Mouse (Mus musculus) neural tube, embryonic 10.5 days (tissue): ENCODE measurements at regions not wholly inside any gene's neighbourhood (a gene's known extent, or its start where the extent isn't known, plus 50 kb on each side); places are given as distances from the start of the nearest gene placed in this dataset.

Experiments used
- DNase-seq: peaks from one replicate; pipeline ENCODE4 v3.0.0-alpha.2; 2017; ENCODE audit warnings: low spot score; ENCODE audit errors: extremely low spot score

DNA sequence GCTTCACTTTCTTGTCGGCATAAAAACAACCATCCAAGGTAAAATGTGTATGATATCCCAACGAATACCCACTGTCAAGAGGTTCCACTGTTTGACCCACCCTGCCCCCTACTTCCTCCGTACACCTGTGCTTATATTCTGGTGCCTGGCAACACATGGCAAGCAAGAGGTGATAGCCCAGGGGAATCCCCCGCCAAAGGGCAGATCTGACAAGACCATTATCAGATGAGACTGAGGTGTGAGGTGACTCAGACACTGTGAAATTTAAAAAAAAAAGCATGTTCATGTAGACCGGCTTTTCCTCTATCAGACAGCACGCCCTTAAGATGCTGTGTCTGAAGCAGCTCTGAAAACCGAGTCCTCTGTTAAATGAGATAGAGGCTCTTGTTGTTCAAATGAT, 89.4 kb upstream of the Bach2 start:
- no peak for DNase-seq

DNA sequence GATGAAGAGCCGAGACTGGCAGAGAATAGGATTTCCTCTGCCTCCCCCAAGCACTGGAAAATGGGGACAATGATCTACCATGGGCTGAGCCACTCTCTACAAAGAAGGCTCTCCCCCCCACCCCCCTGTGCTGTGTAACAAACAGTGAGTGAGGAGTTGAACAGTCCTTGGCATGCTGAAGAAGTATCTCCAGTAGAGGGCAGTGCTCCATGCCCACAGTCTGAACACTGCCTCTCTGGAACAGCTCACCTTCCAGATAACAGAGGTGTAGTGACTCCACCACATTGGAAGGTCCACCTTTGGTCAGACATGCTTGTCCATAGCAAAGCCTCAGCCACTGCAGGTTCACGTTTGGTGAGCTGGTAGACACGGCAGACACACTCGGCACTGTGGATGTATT, 85.2 kb upstream of the Bach2 start:
- DNase-seq, result peak; percentile 40

DNA sequence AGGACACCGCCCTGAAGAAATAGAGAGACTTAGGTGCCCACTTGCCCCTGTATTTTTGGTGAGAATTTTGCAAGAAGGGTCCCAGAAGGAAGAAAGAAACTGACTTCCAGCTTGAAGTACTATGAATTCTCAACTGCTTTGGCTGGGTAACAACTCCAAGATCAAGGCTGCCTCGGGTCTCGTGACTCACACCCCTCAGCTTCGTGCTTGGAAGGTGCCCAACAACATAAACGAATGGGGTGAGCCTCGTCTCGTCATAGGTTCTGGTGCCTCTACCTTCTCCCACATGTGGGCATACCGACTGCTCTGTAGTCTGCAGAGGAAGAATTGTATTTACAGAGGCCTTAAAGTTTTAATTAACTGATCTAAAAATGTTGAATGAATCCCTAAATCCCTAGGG, 81.6 kb upstream of the Bach2 start:
- DNase-seq, result no peak

DNA sequence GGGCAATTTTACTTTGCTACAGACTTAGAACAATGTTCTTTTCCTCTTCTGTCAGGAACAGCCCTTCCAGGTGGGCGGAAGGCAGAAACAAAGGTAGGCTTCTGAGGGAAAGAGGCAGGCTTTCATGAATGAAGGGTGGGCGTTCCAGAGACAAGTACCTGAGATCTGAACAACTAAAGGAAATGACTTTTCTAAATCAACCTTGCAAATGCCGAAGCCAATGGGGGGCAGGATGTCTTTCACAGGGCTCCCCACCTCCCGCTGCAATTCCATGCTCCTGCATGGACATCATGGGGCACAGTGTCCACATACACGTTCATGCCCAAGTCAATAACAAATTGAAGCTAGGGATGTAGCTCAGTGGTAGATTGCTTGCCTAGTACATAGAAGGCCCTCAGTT, 80.2 kb upstream of the Bach2 start:
- DNase-seq, result no peak

DNA sequence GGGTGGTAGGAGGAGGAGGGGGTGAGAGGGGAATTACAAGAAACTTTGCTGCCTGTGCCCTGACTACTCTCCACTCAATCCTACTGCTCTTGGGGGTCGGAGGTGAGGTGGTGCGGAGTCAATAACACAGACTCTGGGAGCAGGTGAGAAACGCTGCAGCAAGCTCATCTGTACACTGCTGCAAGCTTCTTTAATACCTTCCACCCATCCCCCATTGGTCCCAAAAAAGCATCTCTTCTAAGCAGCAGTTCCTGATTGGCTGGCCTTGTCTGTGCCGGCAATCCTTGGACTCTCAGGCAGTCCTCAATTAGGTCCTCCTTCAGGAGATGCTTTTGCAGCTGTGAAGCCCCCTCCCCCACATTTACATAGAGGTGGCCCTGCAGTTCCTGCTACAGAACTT, 79.7 kb upstream of the Bach2 start:
- no peak for DNase-seq

DNA sequence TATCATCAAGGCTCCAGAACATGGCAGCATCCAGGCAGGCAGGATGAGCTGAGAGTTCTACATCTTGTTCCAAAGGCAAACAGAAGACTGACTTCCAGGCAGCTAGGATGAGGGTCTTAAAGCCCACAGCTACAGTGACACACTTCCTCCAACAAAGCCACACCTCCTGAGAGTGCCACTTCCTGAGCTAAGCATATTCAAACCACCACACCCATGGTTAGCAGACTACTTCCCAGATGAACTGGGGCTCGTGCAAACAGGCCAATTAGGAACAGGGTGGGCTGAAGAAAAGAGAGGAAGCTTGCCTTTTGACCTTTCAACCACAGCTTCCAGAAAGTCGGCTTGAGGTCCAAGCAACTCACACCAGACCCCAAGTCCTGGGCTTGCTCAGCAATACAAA, 77.8 kb upstream of the Bach2 start:
- no peak for DNase-seq

DNA sequence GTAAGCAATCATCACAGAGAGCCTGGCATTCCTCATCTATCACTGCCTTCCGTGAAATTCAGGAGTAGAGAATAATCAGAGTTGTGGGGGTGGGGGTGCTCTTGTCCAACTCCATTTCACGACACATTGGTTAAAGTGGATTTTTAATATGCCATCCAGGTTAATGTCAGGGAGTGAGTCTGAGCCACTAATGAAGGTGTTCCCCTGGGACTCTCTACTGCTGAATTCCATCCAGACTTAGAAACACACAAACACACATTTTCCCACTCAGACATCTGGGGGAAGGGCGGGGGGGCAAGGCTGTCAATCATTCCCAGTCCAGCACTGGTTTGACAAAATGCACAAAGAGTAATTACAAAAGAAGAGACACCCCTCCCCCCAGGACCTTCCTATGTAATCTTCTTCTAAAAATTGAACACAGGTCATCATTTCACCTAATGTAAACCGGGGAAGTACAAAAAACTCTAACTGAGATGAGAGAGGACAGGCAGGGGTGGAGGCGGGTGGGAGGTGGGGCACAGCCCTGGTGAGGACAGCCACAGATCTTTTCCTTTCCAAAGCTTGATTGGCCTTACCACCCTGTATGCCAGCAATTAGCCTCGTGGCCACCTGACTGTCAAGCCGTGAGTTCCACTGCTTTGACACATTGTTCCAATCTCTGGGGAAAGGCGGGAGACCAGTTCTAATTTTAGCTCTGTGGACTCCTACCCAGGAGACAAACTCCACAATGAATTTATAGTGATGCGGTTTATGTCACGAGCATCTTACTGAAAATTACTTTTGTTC, 76.5 kb upstream of the Bach2 start:
- DNase-seq, result no peak

DNA sequence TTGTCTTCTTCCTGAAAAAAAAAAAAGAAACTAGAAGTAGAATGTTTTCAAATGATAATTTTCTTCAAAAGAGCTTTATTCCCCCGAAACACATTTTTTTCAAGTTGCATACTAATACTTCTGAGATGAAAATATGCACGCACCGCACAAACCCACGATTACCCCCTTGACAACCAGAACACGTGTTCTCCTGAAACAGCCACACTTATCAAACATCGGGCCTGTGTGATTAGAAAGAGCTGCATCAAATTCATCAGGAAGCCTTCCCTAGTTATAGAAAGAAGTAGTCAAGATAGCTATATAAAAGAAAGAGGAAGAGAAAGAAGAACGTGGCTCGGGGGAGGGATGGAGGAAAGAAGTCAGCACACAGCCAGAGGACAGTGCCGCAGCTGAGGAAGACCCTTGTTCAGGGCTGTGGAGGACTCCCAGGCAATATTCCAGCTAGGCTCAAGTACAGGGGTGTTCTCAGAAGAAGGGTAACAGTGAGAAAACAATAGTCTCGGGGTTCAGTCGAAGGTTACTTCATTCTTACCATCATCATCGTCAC, 75.8 kb upstream of the Bach2 start:
- DNase-seq, result no peak

DNA sequence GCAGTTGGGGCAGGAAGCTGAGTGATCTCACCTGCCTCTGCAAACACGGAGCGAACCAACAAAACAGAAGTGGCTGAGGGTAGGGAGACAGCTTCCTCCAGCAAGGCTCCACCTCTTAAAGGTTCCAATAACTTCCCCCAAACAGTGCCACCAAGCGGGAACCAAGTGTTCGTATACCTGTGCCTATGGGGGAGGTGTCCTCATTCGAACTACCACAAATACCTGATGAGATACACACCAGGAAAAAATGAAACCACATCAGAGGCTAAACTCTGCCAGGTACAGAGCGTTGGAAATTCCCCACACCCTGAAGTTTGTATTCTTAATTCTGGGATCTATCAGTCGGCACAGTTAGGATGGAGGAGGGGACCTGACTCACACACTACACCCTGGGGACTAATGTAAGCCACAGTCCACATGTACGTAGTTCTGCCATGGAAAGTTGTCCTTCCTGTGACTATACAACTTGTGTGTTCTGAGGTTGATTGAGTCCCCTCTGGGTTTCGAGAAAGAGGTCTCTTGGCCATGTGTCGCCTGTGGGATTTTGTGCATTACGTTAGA, 74.4 kb upstream of the Bach2 start:
- no peak for DNase-seq

DNA sequence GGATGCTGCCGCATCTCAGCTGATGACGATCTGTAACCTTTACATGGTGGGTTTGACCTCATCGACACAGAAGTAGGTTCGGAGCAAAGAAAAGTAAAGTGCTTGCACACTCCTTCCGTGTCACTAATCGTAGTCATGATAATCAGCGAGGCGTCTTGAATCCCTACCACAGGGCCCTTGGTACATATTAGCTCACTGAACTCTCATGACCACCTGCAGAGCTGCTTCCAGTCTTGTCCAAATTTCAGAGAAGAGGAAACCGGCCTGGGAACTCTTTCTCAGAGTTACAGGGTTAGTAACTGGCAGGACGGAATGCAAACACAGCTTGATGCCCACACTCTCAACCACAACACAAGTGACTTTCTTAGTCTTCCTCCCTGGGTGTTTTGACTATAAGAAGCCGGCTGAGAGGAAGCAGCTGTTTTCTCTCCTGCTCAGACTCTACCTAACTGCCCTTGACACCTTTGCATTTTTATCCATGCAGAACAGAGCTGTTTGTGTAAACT, 73.8 kb upstream of the Bach2 start:
- no peak for DNase-seq

DNA sequence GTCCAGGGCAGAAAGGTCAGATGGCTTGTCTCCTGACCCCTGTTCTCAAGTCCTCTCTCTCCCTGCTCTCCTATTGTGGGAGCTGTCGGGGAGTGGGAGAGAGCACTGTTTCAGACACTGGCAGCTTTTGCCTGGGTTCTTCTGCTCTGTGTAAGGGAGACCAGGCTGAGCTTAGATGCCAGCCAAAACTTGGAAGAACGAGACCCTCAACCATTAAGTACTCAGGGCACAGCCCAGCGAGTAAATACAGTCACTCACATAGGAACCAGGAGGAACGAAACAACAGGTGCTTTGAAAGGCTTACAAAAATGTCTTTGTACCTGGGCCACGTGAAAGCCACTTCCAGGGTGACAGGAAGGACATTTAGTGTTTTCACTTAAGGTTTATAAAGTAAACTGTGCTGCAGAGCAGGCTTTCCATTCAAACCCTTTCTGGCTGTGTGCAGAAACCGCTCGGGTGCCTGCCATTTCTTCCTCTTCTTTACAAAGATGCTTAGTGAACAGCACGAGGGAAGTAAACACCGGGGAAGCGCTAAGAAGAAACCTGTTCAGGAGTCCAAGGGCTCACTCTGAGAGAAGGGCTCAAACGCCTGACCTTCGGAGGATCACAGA, 72.6 kb upstream of the Bach2 start:
- no peak for DNase-seq

DNA sequence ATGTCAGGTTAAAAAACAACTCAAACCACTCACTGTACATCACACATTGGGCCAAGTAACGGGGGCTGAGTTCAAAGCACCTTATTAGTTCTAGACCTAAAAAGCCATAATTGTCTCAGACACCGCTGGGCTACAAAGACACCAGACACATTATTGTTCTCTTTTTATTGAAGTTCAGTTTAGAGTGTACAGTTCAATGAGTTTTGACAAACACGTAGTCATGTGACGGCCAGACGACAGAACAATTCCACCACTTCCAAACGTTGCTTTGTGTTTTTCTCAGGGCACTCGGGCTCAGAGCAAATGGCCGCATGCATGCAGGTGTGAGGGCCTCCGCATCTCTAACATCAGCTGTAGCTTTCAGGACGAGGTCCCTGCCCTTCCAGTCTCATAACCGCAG, 71.5 kb upstream of the Bach2 start:
- no peak for DNase-seq

DNA sequence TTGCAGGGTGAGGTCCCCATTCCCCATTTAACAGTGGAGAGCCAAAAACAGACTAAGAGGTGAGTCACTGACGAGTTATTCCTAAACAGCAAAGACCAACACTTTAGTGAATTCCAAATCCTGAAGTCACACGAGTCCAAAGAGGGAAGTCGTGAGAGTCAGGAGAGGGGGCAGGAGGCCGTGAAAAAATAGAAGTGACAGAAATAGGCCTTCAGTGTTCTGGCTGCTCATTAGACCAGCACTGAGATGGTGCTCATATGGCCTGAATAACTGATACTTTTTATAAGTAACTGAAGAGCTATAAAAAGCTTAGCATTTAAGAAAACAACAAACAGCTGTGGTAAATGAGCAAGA, 68.5 kb upstream of the Bach2 start:
- no peak for DNase-seq

DNA sequence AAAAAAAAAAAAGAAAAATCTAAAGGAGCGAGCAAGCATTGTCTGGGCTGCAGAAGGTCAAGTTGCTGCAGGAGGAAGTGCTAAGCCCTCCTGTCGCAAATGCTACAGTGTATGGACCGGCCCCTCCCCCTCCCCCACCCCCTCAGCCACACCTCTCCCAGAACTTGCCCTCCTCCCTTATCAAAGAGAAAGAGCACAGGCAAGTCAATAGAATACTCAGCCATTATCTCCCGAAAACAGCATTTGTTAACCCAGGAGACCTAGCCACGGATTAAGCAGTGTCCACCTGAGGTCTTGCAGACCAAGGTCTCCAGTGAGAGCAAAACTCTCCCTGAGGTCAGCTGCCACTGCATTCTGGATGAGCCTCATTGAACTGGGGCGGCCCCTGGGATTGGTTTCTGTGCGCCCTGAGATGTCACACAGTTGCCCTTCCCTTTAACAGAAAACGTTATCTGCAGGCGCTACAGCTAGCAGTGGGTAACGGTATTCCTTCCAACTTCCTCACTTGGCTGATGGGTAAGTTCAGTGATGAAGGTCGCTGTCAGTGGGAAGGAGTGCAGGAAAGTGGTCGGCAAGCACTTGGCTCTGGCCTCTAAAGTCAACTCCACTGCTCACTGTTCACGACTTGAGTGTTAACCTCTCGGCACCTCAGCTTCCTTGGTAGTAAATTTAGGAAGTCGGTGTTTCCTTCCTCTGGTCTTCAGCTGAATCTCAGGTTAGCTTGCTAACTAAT, 68.0 kb upstream of the Bach2 start:
- no peak for DNase-seq

DNA sequence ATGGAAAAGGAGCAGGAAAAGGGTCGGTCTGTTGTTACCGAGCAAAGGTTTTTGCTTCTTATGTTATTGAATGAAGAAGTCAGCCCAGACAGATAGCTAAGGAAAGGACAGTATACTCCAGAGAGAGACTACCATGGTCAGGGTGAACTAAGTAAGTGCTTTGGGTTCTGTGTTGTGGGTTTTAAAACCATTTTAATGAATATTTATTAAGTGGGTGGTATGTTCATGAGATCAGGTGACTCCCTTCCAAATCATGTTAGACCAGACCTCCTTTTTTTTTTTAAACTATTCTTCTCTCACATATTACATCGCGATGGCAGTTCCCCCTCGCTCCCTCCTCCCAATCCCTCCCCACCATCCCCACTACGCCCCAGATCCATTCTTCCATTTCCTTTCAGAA, 67.3 kb upstream of the Bach2 start:
- no peak for DNase-seq

DNA sequence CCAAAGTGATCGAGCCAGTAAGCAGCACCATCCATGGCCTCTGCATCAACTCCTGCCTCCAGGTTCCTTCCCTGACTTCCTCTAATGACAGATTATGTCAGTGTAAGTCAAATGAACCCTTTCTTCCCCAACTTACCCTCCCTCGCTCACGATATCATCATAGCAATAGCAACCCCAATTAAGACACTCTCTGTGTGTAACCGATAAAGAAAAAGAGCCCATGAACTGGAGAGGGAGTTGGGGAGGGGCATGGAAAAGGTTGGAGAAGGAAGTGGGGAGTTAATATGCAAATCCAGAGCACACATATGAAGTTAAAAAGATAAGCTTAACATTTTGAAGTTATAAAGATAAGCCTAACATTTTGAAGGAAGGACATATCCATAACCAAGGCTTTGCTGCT, 65.6 kb upstream of the Bach2 start:
- no peak for DNase-seq

DNA sequence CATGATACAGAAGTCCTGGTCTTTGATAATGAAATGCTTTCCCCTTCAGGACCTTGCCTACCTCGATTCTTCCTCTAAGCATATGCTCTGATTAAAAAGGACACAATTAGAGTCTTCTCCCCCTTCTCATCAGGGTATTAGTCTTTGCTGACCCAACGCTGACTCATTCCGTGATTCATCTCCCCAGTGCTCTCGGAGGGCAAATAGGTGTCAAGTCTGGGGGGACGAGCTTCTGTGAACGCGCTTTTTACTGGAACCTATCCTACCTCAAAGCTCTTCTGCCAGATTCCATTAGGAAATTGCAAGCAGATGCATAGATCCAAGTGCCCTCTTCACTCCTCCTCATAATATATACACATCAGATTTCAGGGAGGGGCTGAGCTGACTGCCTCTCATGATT, 63.8 kb upstream of the Bach2 start:
- DNase-seq, result no peak

DNA sequence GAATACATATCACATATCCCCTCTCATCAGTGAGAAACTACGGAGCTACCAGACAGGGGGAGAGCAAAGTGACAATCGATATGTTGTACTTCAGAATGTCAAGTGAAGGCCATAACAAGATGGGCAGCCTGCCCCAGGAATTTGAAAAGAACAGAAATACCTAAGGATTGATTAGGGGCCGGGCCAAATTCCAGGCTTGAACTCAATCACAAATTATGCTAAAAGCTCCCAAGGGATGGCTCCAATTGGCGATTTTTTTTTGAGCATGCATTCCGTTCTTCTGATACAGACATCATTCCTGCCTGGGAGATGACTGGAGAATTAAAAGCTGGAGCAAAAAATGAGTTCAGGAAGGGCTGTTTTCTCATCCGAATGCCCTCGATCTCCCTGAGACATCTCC, 63.4 kb upstream of the Bach2 start:
- DNase-seq, result no peak

DNA sequence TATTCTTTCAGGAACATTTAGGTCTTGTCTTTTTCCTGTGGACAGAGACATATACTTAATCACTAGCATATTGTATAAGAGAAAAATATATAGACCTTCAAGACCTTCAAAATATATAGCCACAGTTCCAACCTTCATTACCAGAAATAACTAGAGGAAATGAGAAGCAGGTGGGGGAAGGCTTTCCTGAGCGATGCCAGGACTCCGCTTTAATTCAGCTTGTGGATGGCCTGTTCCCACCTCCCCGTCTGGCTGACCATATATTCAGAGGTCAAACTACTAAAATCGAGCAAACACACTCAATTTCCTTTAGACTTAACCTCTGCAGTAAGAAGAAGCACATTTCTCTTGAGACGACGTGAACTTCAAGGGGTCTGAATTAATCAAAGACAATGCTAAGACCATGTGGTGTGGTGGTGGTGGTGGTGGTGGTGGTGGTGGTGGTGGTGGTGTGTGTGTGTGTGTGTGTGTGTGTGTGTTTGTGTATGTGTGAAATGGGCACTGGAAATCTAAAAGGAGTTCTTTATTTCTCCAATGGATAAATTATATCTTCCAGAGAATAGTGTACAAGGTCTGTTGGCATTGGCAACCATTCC, 62.7 kb upstream of the Bach2 start:
- no peak for DNase-seq

DNA sequence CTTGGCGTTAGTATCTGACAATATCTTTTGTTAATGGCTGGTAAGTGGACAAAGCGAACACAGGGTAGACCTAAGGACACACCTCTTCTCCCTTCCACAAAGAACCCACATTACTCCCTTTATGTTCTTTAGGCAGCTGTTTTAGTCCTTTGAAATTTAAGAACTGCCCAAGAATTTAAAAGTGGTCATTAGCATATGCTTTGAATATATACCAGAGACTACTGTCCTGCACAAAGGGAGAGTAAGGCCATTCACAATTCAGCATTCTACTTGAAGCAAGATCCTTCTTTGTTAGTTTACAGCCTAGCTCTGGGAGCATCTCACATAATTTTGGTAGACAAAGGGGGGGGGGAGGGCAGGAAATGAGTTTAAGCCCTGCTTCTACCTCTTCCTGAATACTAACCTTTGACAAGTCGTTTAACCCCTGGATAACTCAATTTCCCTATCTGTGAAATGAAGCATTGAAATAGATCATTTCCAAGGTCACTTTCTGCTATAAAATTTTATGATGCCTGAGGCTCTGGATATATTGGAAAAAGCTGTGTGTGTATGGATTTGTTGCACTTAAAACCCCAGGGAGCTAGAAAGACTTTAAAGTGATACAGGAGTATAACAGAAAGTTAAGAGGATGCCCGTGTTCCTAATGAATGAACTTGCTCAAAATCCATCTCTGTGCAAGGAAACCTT, 62.0 kb upstream of the Bach2 start:
- no peak for DNase-seq
